ENCODE assay signal across 8 mouse cellular contexts in genomic region chr7:25005421-25006065, GRCm38 (mm10). TPM values are rescaled to one million over a fixed set of nuclear protein-coding genes. Genes with fewer than 3 reads are reported as not detected.
DNase-seq lines count a peak whose midpoint lies in the region; ATAC-seq lines count a peak whose summit lies in the region.

Gene Atp1a3 (minus strand): TSS chr7:25005958.

- peaks cover 79% of the 10 kb centered on the region for H3K27me3 ChIP-seq in heart, embryonic 12.5 days (replicated peaks)
- H3K27me3 ChIP-seq in embryonic facial prominence, embryonic 11.5 days (ENCODE audit: control insufficient read depth, insufficient read depth, low read length) = peaks cover 52% of the 10 kb centered on the region
- H3K27me3 ChIP-seq in hindbrain, embryonic 16.5 days (replicated peaks; ENCODE audit: control insufficient read depth, insufficient read depth, low read length) = no peaks in the 10 kb centered on the region
- H3K27me3 ChIP-seq in limb, embryonic 15.5 days = peaks cover 80% of the 10 kb centered on the region
- no peaks in the 10 kb centered on the region for H3K27me3 ChIP-seq in neural tube, embryonic 15.5 days (replicated peaks)

- H3K4me2 ChIP-seq in heart, embryonic 12.5 days = peak within 1 kb of the TSS; percentile 64
- peak within 1 kb of the TSS; percentile 77 for H3K4me2 ChIP-seq in embryonic facial prominence, embryonic 11.5 days (ENCODE audit: low read depth, low read length)
- peak within 1 kb of the TSS; percentile 76 for H3K4me2 ChIP-seq in hindbrain, embryonic 16.5 days (ENCODE audit: low read length)
- H3K4me2 ChIP-seq in limb, embryonic 15.5 days = peak within 1 kb of the TSS; percentile 57
- peak within 1 kb of the TSS; percentile 57 for H3K4me2 ChIP-seq in neural tube, embryonic 15.5 days

- H3K9ac ChIP-seq in heart, embryonic 12.5 days = no peak within 1 kb of the TSS
- peak within 1 kb of the TSS; percentile 54 for H3K9ac ChIP-seq in embryonic facial prominence, embryonic 11.5 days (replicated peaks; ENCODE audit: low read length)
- H3K9ac ChIP-seq in hindbrain, embryonic 16.5 days (ENCODE audit: low read depth, low read length) = peak within 1 kb of the TSS; percentile 94
- 0 out of 2 replicates have a peak within 1 kb of the TSS, but pooled peaks have one; percentile 17 for H3K9ac ChIP-seq in limb, embryonic 15.5 days
- peak within 1 kb of the TSS; percentile 83 for H3K9ac ChIP-seq in neural tube, embryonic 15.5 days (replicated peaks)

- H3K4me3 ChIP-seq in heart, embryonic 12.5 days = peak within 1 kb of the TSS; percentile 39
- peak within 1 kb of the TSS; percentile 39 for H3K4me3 ChIP-seq in embryonic facial prominence, embryonic 11.5 days (ENCODE audit: low read depth, low read length)
- peak within 1 kb of the TSS; percentile 85 for H3K4me3 ChIP-seq in hindbrain, embryonic 16.5 days (ENCODE audit: low read length)
- peak within 1 kb of the TSS; percentile 34 for H3K4me3 ChIP-seq in limb, embryonic 15.5 days
- peak within 1 kb of the TSS; percentile 78 for H3K4me3 ChIP-seq in neural tube, embryonic 15.5 days (replicated peaks)

- ATAC-seq in heart, embryonic 12.5 days (ENCODE audit: insufficient number of reproducible peaks, low FRiP score) = peak; percentile 20; the same call in 1 of the 2 replicates
- peak; percentile 70 for ATAC-seq in embryonic facial prominence, embryonic 11.5 days (replicated peaks; ENCODE audit: insufficient number of reproducible peaks, low FRiP score, low TSS enrichment, low read depth)
- peak; percentile 84 for ATAC-seq in hindbrain, embryonic 16.5 days
- no peak for ATAC-seq in limb, embryonic 15.5 days (ENCODE audit: insufficient number of reproducible peaks, low FRiP score, low TSS enrichment, low read depth)
- peak; percentile 85 for ATAC-seq in neural tube, embryonic 15.5 days (ENCODE audit: low FRiP score)

- H3K9me3 ChIP-seq in heart, embryonic 12.5 days (replicated peaks) = no peaks in the 10 kb centered on the region
- no peaks in the 10 kb centered on the region for H3K9me3 ChIP-seq in embryonic facial prominence, embryonic 11.5 days (replicated peaks; ENCODE audit: control insufficient read depth, low read length)
- no peaks in the 10 kb centered on the region for H3K9me3 ChIP-seq in hindbrain, embryonic 16.5 days (ENCODE audit: control insufficient read depth, low read length)
- H3K9me3 ChIP-seq in limb, embryonic 15.5 days = no peaks in the 10 kb centered on the region
- H3K9me3 ChIP-seq in neural tube, embryonic 15.5 days (replicated peaks) = no peaks in the 10 kb centered on the region

- peaks cover 36% of the 10 kb centered on the region for H3K4me1 ChIP-seq in heart, embryonic 12.5 days (replicated peaks)
- H3K4me1 ChIP-seq in embryonic facial prominence, embryonic 11.5 days (ENCODE audit: control insufficient read depth, insufficient read depth, low read length) = peaks cover 7% of the 10 kb centered on the region
- H3K4me1 ChIP-seq in hindbrain, embryonic 16.5 days (ENCODE audit: control insufficient read depth, insufficient read depth, low read depth, low read length) = peaks cover 64% of the 10 kb centered on the region
- peaks cover 25% of the 10 kb centered on the region for H3K4me1 ChIP-seq in limb, embryonic 15.5 days
- H3K4me1 ChIP-seq in neural tube, embryonic 15.5 days = peaks cover 75% of the 10 kb centered on the region

- H3K36me3 ChIP-seq in heart, embryonic 12.5 days = no peaks in the 10 kb centered on the region
- H3K36me3 ChIP-seq in embryonic facial prominence, embryonic 11.5 days (replicated peaks; ENCODE audit: control insufficient read depth, insufficient read depth, low read depth, low read length) = no peaks in the 10 kb centered on the region
- H3K36me3 ChIP-seq in hindbrain, embryonic 16.5 days (ENCODE audit: control insufficient read depth, insufficient read depth, low read length) = peaks cover 5% of the 10 kb centered on the region
- no peaks in the 10 kb centered on the region for H3K36me3 ChIP-seq in limb, embryonic 15.5 days
- peaks cover 6% of the 10 kb centered on the region for H3K36me3 ChIP-seq in neural tube, embryonic 15.5 days

- H3K27ac ChIP-seq in heart, embryonic 12.5 days (ENCODE audit: poor library complexity, severe bottlenecking) = no peak within 1 kb of the TSS
- no peak within 1 kb of the TSS for H3K27ac ChIP-seq in embryonic facial prominence, embryonic 11.5 days (replicated peaks; ENCODE audit: low read depth, low read length)
- H3K27ac ChIP-seq in hindbrain, embryonic 16.5 days (ENCODE audit: low read depth, low read length) = peak within 1 kb of the TSS; percentile 97
- H3K27ac ChIP-seq in limb, embryonic 15.5 days = no peak within 1 kb of the TSS
- peak within 1 kb of the TSS; percentile 95 for H3K27ac ChIP-seq in neural tube, embryonic 15.5 days (replicated peaks)

- 3% methylated on average over 54 of the region's 54 CpGs for WGBS in heart, embryonic 12.5 days
- WGBS in embryonic facial prominence, embryonic 11.5 days = under 1% methylated on average over 53 of the region's 54 CpGs
- 1% methylated on average over 39 of the region's 54 CpGs for WGBS in hindbrain, embryonic 16.5 days
- WGBS in limb, embryonic 15.5 days = under 1% methylated on average over 53 of the region's 54 CpGs
- WGBS in neural tube, embryonic 15.5 days = under 1% methylated on average over 53 of the region's 54 CpGs

- DNase-seq in heart, postnatal 36 days = no peak
- DNase-seq in adrenal gland, postnatal 25 days = peak; percentile 82
- peak; percentile 56 for DNase-seq in embryonic facial prominence, embryonic 11.5 days (ENCODE audit: low spot score)
- DNase-seq in urinary bladder, adult 2 months (ENCODE audit: low spot score) = no peak

- intact Hi-C loops in heart, postnatal 36 days (cut with DNase I) = no loop called here

RNA-seq across cellular contexts. Expression of gene Atp1a3, which starts in this region (rescaled TPM):
- 2.9 and 3.8 TPM in 2 replicates for polyA plus RNA-seq in heart, embryonic 12.5 days (2016; fragmentation: Nextera tagmentation; extraction: Ambion mirVana)
- under 1 TPM; 0.35 to 0.67 TPM for total RNA-seq in heart, postnatal 36 days (2021)
- 84.1 and 110 TPM in 2 replicates for total RNA-seq in adrenal gland, postnatal 25 days (2021)
- 6.8 and 8.5 TPM in 2 replicates for polyA plus RNA-seq in embryonic facial prominence, embryonic 11.5 days (2014; fragmentation: Nextera tagmentation; extraction: Ambion mirVana)
- 678 and 702 TPM in 2 replicates for polyA plus RNA-seq in hindbrain, embryonic 16.5 days (2015; fragmentation: Nextera tagmentation; extraction: Ambion mirVana)
- polyA plus RNA-seq in limb, embryonic 15.5 days (2015; fragmentation: Nextera tagmentation; extraction: Ambion mirVana) = 0.97 and 1.5 TPM in 2 replicates
- polyA plus RNA-seq in neural tube, embryonic 15.5 days (2015; fragmentation: Nextera tagmentation; extraction: Ambion mirVana) = 538 and 586 TPM in 2 replicates
- polyA plus RNA-seq in urinary bladder, adult 2 months (2012; rRNA removed) = 0.51 and 0.93 TPM in 2 replicates

Comparison
In these comparisons a context has a peak if more than half of its experiments do, and no peak if none do; other contexts are left out.
1. RNA of gene Atp1a3 (total RNA-seq): 84.1 to 110 TPM in adrenal gland, postnatal 25 days; 0.35 to 0.67 TPM in heart, postnatal 36 days; every median in the first group is over 10 times any median in the second.
2. RNA of gene Atp1a3 (polyA plus RNA-seq): 678 to 702 TPM in hindbrain, embryonic 16.5 days and 538 to 586 TPM in neural tube, embryonic 15.5 days; 6.8 to 8.5 TPM in embryonic facial prominence, embryonic 11.5 days, 2.9 to 3.8 TPM in heart, embryonic 12.5 days, 0.97 to 1.5 TPM in limb, embryonic 15.5 days and 0.51 to 0.93 TPM in urinary bladder, adult 2 months; every median in the first group is over 10 times any median in the second.
3. H3K27ac ChIP-seq: peak in hindbrain, embryonic 16.5 days (single experiment) and neural tube, embryonic 15.5 days (single experiment); none in heart, embryonic 12.5 days (single experiment), embryonic facial prominence, embryonic 11.5 days (single experiment) and limb, embryonic 15.5 days (single experiment).
4. H3K4me3 ChIP-seq: peak in every context shown above with its lines; median percentile 85 in hindbrain, embryonic 16.5 days; 78 in neural tube, embryonic 15.5 days; 39 in heart, embryonic 12.5 days; 39 in embryonic facial prominence, embryonic 11.5 days; 34 in limb, embryonic 15.5 days.
5. DNase-seq: peak in adrenal gland, postnatal 25 days (single experiment) and embryonic facial prominence, embryonic 11.5 days (single experiment); none in heart, postnatal 36 days (0 of 2) and urinary bladder, adult 2 months (single experiment).
6. Peak in every context shown above with its lines, with median percentiles within 50 percentile points of each other: H3K4me2 ChIP-seq.